Mouse (Mus musculus) liver, embryonic 16.5 days (tissue): ENCODE data around the gene Pigg. TPM values are rescaled to one million over a fixed set of nuclear protein-coding genes. Genes with fewer than 3 reads are reported as not detected.

ENCODE experiments used
- ATAC-seq: fragments of 200-750 bp; cut with Nextera tagmentation; 2 replicates; pipeline ENCODE4 v1.8.0; 2017; ENCODE audit warnings: low read depth, mild to moderate bottlenecking, moderate number of reproducible peaks, moderate library complexity
- H3K27ac ChIP-seq: fragments of 300-500 bp; sonication (generic); 2 replicates; pipeline ENCODE4 v1.5.1; 2014; ENCODE audit warnings: mild to moderate bottlenecking, low read length
- H3K27me3 ChIP-seq: fragments of 300-500 bp; sonication (generic); 2 replicates; pipeline ENCODE4 v1.6.1; 2014; ENCODE audit warnings: low read depth, low read length, mixed read lengths; ENCODE audit not compliant: control insufficient read depth, insufficient read depth
- H3K36me3 ChIP-seq: fragments of 300-500 bp; sonication (generic); 2 replicates; pipeline ENCODE4 v1.6.1; 2014; ENCODE audit warnings: mild to moderate bottlenecking; ENCODE audit not compliant: control insufficient read depth, insufficient read depth
- H3K4me1 ChIP-seq: fragments of 300-500 bp; sonication (generic); 2 replicates; pipeline ENCODE4 v1.6.1; 2014; ENCODE audit warnings: low read depth, low read length, mixed read lengths; ENCODE audit not compliant: control insufficient read depth
- H3K4me2 ChIP-seq: fragments of 300-500 bp; sonication (generic); 2 replicates; pipeline ENCODE4 v1.6.1; 2014; ENCODE audit warnings: low read depth, low read length, mixed read lengths
- H3K4me3 ChIP-seq: fragments of 300-500 bp; sonication (generic); 2 replicates; pipeline ENCODE4 v1.5.1; 2014; ENCODE audit warnings: low read depth, mild to moderate bottlenecking, low read length
- H3K9ac ChIP-seq: fragments of 300-500 bp; sonication (generic); 2 replicates; pipeline ENCODE4 v1.6.1; 2014; ENCODE audit warnings: low read depth, low read length
- H3K9me3 ChIP-seq: fragments of 300-500 bp; sonication (generic); replicated peaks from 2 replicates; pipeline ENCODE4 v1.6.1; 2016; ENCODE audit warnings: low read length; ENCODE audit not compliant: control insufficient read depth
- WGBS: fragments of 180-500 bp; shearing (Covaris S2); extraction: QIAGEN DNeasy Blood & Tissue Kit; methylation state at CpG from one replicate; pipeline ENCODE4 v1.1.7; 2014; ENCODE audit not compliant: insufficient replicate concordance; 5-methylcytosine and 5-hydroxymethylcytosine counted together
- polyA plus RNA-seq: library from polyadenylated mRNA; unstranded; fragments of >200 nt; fragmentation: Nextera tagmentation; extraction: Ambion mirVana; gene quantifications from 2 replicates; pipeline ENCODE4 v1.2.1, GENCODE M21; 2015

Pigg gene
- polyA plus RNA-seq, 1 experiment from 2014 or later = 2.8 TPM

DNA sequence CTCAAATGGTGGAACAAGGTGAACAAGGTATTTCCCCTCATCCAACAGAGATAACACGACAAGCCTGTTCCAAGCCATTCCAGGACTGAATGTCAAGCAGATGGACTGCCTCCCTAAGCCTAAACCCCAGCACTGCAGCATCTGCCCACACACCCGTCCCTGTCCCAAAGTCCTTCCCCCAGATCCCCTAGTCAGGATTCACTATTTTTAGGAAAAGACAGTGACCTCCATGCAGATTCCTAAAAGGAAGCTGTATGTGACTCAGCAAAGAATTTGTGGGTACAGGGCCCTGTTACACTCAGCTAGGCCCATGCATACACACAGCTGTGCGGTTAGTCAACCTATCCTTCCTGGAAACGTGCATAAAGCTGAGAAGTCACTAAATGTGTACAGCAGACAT lies 74.0 kb downstream of the Pigg start:
- Histone ChIP-seq H3K9ac (no peak overlapping the region), H3K4me1 (no peaks in the 10 kb centered on the region), H3K4me3 (no peak overlapping the region), H3K36me3 (no peaks in the 10 kb centered on the region), H3K9me3 (no peaks in the 10 kb centered on the region), H3K27ac (no peak overlapping the region), H3K4me2 (no peak overlapping the region), H3K27me3 (no peaks in the 10 kb centered on the region; the same call in 1 of the 2 replicates)
- 49% methylated on average over 4 of the region's 4 CpGs for WGBS
- no peak for ATAC-seq

DNA sequence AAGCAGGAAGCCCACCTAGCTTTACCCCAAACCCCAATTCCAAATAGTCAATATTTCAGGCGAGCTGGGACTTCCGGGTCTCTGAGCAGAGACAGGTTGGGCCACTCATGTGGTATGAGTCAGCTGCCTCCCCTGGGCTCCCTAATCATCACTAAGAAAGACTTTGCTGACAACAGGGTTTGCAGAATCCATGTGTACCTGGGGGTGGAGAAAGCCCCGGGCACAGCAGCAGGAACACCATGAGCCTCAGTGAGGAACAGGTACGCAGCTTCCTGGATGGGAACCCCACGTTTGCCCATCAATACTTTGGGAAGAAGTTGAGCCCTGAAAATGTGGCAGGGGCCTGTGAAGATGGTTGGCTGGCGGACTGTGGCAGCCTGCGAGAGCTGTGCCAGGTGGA lies 75.8 kb downstream of the Pigg start, which contains the start of gene Pde6b:
TSS of gene Pde6b (plus strand) at position 191 of the 400 bp plus-strand sequence.
- 48% methylated on average over 7 of the region's 7 CpGs for WGBS
- no peak within 1 kb of the TSS for H3K4me2 ChIP-seq
- H3K27ac ChIP-seq = no peak within 1 kb of the TSS
- H3K4me3 ChIP-seq = no peak within 1 kb of the TSS
- no peak for ATAC-seq
- H3K9me3 ChIP-seq = no peaks in the 10 kb centered on the region
- H3K27me3 ChIP-seq = no peaks in the 10 kb centered on the region; the same call in 1 of the 2 replicates
- no peaks in the 10 kb centered on the region for H3K36me3 ChIP-seq
- H3K9ac ChIP-seq = no peak within 1 kb of the TSS
- H3K4me1 ChIP-seq = no peaks in the 10 kb centered on the region

DNA sequence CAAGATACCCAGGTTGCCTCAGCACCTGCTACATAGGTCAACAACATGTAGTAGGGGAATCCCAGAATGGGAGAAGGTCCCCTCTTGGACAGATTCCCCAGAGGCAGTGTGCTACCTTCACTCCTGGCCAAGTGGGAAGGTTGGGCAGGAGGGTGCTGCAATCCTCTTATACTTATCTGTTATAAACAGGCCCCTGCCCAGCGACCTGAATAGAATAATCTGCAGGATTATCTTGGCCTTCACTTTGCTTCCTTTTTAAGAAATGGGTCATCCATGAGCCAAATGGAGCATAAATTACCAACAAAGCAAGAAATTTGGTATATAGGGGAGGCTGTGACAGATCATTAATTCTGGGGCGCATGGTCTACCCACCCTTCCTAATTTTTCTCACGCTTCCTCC lies 77.3 kb downstream of the Pigg start:
- H3K4me3 ChIP-seq = no peak overlapping the region
- no peak overlapping the region for H3K27ac ChIP-seq
- no peaks in the 10 kb centered on the region for H3K36me3 ChIP-seq
- H3K4me2 ChIP-seq = no peak overlapping the region
- no peak overlapping the region for H3K9ac ChIP-seq
- H3K27me3 ChIP-seq = no peaks in the 10 kb centered on the region
- no peaks in the 10 kb centered on the region for H3K4me1 ChIP-seq
- no peaks in the 10 kb centered on the region for H3K9me3 ChIP-seq
- WGBS = 39% methylated on average over 3 of the region's 3 CpGs
- ATAC-seq = no peak

Other genes starting within 250 kb of the Pigg start
- 27.3 and 27.4 TPM in 2 replicates for gene Mtf2, start 246.9 kb upstream of the Pigg start, polyA plus RNA-seq
- 18.1 and 21.4 TPM in 2 replicates for gene Tmed5, start 180.0 kb upstream of the Pigg start, polyA plus RNA-seq
- gene Ccdc18, start 179.7 kb upstream of the Pigg start, polyA plus RNA-seq = 4.0 and 4.8 TPM in 2 replicates
- 23.0 and 26.9 TPM in 2 replicates for gene Dr1, start 43.7 kb upstream of the Pigg start, polyA plus RNA-seq
- gene Gm42517, start 55.3 kb downstream of the Pigg start, polyA plus RNA-seq = 0.08 TPM in 1 of 2 replicates, not detected in the other
- 0.16 TPM in 1 of 2 replicates, not detected in the other for gene Pde6b, start 75.8 kb downstream of the Pigg start, polyA plus RNA-seq
- gene Atp5k, start 121.8 kb downstream of the Pigg start, polyA plus RNA-seq = 197 and 235 TPM in 2 replicates
- 0.21 and 0.35 TPM in 2 replicates for gene Mfsd7a, start 136.3 kb downstream of the Pigg start, polyA plus RNA-seq
- gene Pcgf3, start 148.6 kb downstream of the Pigg start, polyA plus RNA-seq = 5.9 and 6.1 TPM in 2 replicates
- gene Cplx1, start 237.4 kb downstream of the Pigg start, polyA plus RNA-seq = 0.04 TPM in 1 of 2 replicates, not detected in the other